Mouse (Mus musculus): ENCODE data around the gene Slc25a19. TPM values are rescaled to one million over a fixed set of nuclear protein-coding genes. Genes with fewer than 3 reads are reported as not detected.

The Slc25a19 gene
- polyA plus RNA-seq, 1 experiment from 2014 or later, result 23.0 TPM

DNA sequence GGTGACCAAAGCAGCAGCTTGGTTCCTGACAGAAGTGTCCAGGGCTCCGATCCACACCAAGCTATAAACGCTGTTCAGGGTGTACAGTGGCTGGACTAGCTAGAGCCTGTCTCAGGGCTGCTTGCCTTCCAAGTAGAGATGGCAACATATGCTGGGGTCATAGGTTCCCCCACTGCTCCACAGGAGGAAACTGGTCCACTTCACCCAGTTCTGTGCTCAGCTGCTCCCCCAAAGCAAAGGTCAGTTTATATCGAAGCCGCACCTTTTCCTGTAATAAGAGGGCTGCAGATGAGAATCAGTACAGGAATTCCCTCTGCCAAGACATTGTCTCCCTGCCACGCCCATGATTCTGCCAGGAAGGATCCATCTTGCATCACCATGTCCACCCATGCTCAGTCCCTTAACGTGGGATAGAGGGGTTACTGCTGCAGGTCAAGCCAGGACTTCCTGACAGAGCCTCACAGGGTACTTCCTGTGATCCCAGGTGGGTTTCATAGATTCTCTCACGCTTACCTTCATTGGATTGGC is 42.5 kb downstream of the Slc25a19 start:
- Histone ChIP-seq H3K27ac (ENCODE audit: low read depth, low read length) (no peak overlapping the region), H3K4me3 (ENCODE audit: low read depth, low read length) (no peak overlapping the region), H3K9ac (ENCODE audit: low read length) (no peak overlapping the region), H3K27me3 (ENCODE audit: control insufficient read depth, insufficient read depth, low read length) (no peaks in the 10 kb centered on the region), H3K9me3 (ENCODE audit: control insufficient read depth, low read length) (no peaks in the 10 kb centered on the region), H3K4me2 (ENCODE audit: low read depth) (no peak overlapping the region), H3K4me1 (ENCODE audit: control insufficient read depth, insufficient read depth, low read length) (no peaks in the 10 kb centered on the region), H3K36me3 (ENCODE audit: control insufficient read depth, insufficient read depth, low read length) (peaks cover 53% of the 10 kb centered on the region)
- WGBS, result 94% methylated on average over 7 of the region's 7 CpGs
- DNase-seq (ENCODE audit: low spot score) (no peak), ATAC-seq (ENCODE audit: insufficient read depth, low FRiP score, low TSS enrichment) (no peak)

DNA sequence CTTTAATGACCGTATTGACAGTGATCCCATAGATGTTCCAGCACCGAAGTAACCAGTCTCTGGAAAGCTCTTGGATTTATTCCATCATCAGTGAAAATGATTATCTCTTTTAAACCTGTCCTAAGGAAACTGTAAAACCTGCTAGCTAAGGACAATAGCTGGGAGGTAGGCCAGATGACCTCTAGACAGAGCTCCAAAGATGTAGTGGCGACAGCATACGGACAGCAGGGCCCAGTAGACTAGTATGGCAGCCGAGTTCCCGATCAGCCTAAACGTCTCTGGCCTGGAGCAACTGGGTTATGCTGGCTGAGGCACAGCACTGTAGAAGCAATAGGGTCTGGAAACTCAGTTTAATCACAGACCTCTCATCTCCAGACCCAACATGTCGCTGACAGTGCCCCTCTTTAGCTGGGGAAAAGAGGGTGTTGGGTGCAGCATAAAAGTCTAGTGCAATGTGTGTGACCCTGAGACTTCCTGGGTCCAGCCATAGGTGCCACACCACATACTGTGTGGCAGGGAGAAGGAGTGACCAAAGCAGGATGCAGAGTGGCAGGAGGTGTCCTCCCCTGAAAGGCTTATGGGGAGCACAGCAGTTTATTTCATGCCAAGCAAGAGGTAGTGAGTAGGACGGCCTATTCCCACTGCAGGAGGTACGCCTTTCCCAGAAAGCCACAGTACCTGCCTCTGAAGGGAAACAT is 43.6 kb downstream of the Slc25a19 start:
- WGBS, result 88% methylated on average over 10 of the region's 10 CpGs
- DNase-seq (ENCODE audit: low spot score) (no peak), ATAC-seq (ENCODE audit: insufficient read depth, low FRiP score, low TSS enrichment) (no peak)
- H3K4me1 ChIP-seq (ENCODE audit: control insufficient read depth, insufficient read depth, low read length), result no peaks in the 10 kb centered on the region
- peaks cover 49% of the 10 kb centered on the region for H3K36me3 ChIP-seq (ENCODE audit: control insufficient read depth, insufficient read depth, low read length)
- no peak overlapping the region for H3K4me2 ChIP-seq (ENCODE audit: low read depth)
- no peaks in the 10 kb centered on the region for H3K27me3 ChIP-seq (ENCODE audit: control insufficient read depth, insufficient read depth, low read length)
- H3K9ac ChIP-seq (ENCODE audit: low read length), result no peak overlapping the region
- H3K9me3 ChIP-seq (ENCODE audit: control insufficient read depth, low read length), result no peaks in the 10 kb centered on the region
- H3K27ac ChIP-seq (ENCODE audit: low read depth, low read length), result no peak overlapping the region
- H3K4me3 ChIP-seq (ENCODE audit: low read depth, low read length), result no peak overlapping the region

DNA sequence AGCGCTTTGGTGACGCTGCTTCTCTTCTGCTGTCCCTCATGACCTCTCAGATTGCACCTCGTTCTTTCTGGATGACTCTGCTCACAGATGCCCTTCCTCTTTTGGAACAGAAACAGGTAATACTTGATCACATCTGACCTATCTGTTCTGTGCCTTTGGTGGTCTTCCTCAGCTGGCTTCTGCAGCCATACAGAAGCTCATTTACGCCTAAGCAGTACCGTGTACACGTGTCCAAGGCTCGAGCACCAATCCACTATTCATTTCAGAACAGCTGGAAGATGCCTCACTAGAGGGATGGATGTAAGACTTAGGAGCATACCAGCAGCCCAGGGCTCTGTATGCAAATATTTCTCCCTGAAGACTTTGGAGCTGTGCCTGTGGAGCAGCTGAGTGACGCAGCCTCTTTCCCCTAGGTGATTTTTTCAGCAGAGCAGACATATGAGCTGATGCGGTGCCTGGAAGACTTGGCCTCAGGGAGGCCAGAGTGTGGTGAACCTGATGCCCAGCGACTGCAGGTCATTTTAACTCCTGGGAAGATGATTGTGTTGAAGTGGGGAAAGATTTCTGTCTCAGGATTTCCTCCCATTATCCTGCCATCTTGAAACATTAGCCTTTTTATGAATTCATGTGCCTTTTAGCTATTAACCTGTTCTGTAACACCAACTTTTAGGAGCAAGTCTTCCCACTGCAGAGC is 45.0 kb downstream of the Slc25a19 start:
- Histone ChIP-seq H3K4me3 (ENCODE audit: low read depth, low read length) (no peak overlapping the region), H3K27ac (ENCODE audit: low read depth, low read length) (no peak overlapping the region), H3K27me3 (ENCODE audit: control insufficient read depth, insufficient read depth, low read length) (no peaks in the 10 kb centered on the region), H3K4me1 (ENCODE audit: control insufficient read depth, insufficient read depth, low read length) (no peaks in the 10 kb centered on the region), H3K9ac (ENCODE audit: low read length) (no peak overlapping the region), H3K4me2 (ENCODE audit: low read depth) (no peak overlapping the region), H3K36me3 (ENCODE audit: control insufficient read depth, insufficient read depth, low read length) (peaks cover 45% of the 10 kb centered on the region), H3K9me3 (ENCODE audit: control insufficient read depth, low read length) (no peaks in the 10 kb centered on the region)
- 89% methylated on average over 10 of the region's 10 CpGs for WGBS
- DNase-seq (ENCODE audit: low spot score) (no peak), ATAC-seq (ENCODE audit: insufficient read depth, low FRiP score, low TSS enrichment) (no peak)

GRCm38 (mm10) chr11:115579080-115579479 is 49.0 kb downstream of the Slc25a19 start:
- no peak overlapping the region for H3K27ac ChIP-seq (ENCODE audit: low read depth, low read length)
- ATAC-seq (ENCODE audit: insufficient read depth, low FRiP score, low TSS enrichment), result no peak
- no peaks in the 10 kb centered on the region for H3K9me3 ChIP-seq (ENCODE audit: control insufficient read depth, low read length)
- H3K27me3 ChIP-seq (ENCODE audit: control insufficient read depth, insufficient read depth, low read length), result no peaks in the 10 kb centered on the region
- no peak overlapping the region for H3K4me3 ChIP-seq (ENCODE audit: low read depth, low read length)
- no peak overlapping the region for H3K4me2 ChIP-seq (ENCODE audit: low read depth)
- no peak overlapping the region for H3K9ac ChIP-seq (ENCODE audit: low read length)
- DNase-seq (ENCODE audit: low spot score), result no peak
- H3K36me3 ChIP-seq (ENCODE audit: control insufficient read depth, insufficient read depth, low read length), result peaks cover 28% of the 10 kb centered on the region
- H3K4me1 ChIP-seq (ENCODE audit: control insufficient read depth, insufficient read depth, low read length), result no peaks in the 10 kb centered on the region

GRCm38 (mm10) chr11:115564961-115565360 is 63.1 kb downstream of the Slc25a19 start:
- Histone ChIP-seq H3K27ac (ENCODE audit: low read depth, low read length) (no peak overlapping the region), H3K27me3 (ENCODE audit: control insufficient read depth, insufficient read depth, low read length) (no peaks in the 10 kb centered on the region), H3K36me3 (ENCODE audit: control insufficient read depth, insufficient read depth, low read length) (peaks cover 15% of the 10 kb centered on the region), H3K9me3 (ENCODE audit: control insufficient read depth, low read length) (no peaks in the 10 kb centered on the region), H3K4me1 (ENCODE audit: control insufficient read depth, insufficient read depth, low read length) (peaks cover 5% of the 10 kb centered on the region; the same call in 1 of the 2 replicates), H3K4me3 (ENCODE audit: low read depth, low read length) (peak overlapping the region; percentile 79), H3K9ac (ENCODE audit: low read length) (peak overlapping the region; percentile 79), H3K4me2 (ENCODE audit: low read depth) (peak overlapping the region; percentile 64)
- no peak for DNase-seq (ENCODE audit: low spot score)
- ATAC-seq (ENCODE audit: insufficient read depth, low FRiP score, low TSS enrichment), result no peak
- 21% methylated on average over 7 of the region's 7 CpGs for WGBS

Other genes with a start within 250 kb of the Slc25a19 start
- 18.1 and 18.5 TPM in 2 replicates for gene Cdr2l, start 246.4 kb downstream of the Slc25a19 start, polyA plus RNA-seq (2014; fragmentation: Nextera tagmentation; extraction: Ambion mirVana)
- 221 and 230 TPM in 2 replicates for gene Mrpl58, start 224.5 kb downstream of the Slc25a19 start, polyA plus RNA-seq (2014; fragmentation: Nextera tagmentation; extraction: Ambion mirVana)
- gene Atp5h, start 208.3 kb downstream of the Slc25a19 start, polyA plus RNA-seq (2014; fragmentation: Nextera tagmentation; extraction: Ambion mirVana), result 866 and 868 TPM in 2 replicates
- 22.0 and 25.7 TPM in 2 replicates for gene Kctd2, start 208.2 kb downstream of the Slc25a19 start, polyA plus RNA-seq (2014; fragmentation: Nextera tagmentation; extraction: Ambion mirVana)
- 0.12 TPM in 1 of 2 replicates, not detected in the other for gene Trim80, start 187.8 kb downstream of the Slc25a19 start, polyA plus RNA-seq (2014; fragmentation: Nextera tagmentation; extraction: Ambion mirVana)
- gene Slc16a5, start 165.8 kb downstream of the Slc25a19 start, polyA plus RNA-seq (2014; fragmentation: Nextera tagmentation; extraction: Ambion mirVana), result 0.11 and 0.22 TPM in 2 replicates
- 7.8 and 8.3 TPM in 2 replicates for gene Armc7, start 152.6 kb downstream of the Slc25a19 start, polyA plus RNA-seq (2014; fragmentation: Nextera tagmentation; extraction: Ambion mirVana)
- 76.0 and 77.0 TPM in 2 replicates for gene Nt5c, start 136.4 kb downstream of the Slc25a19 start, polyA plus RNA-seq (2014; fragmentation: Nextera tagmentation; extraction: Ambion mirVana)
- 870 and 877 TPM in 2 replicates for gene Jpt1, start 113.9 kb downstream of the Slc25a19 start, polyA plus RNA-seq (2014; fragmentation: Nextera tagmentation; extraction: Ambion mirVana)
- 1,294 and 1,337 TPM in 2 replicates for gene Sumo2, start 92.0 kb downstream of the Slc25a19 start, polyA plus RNA-seq (2014; fragmentation: Nextera tagmentation; extraction: Ambion mirVana)
- 174 and 187 TPM in 2 replicates for gene Nup85, start 63.9 kb downstream of the Slc25a19 start, polyA plus RNA-seq (2014; fragmentation: Nextera tagmentation; extraction: Ambion mirVana)
- 95.5 and 97.9 TPM in 2 replicates for gene Mrps7, start 24.4 kb downstream of the Slc25a19 start, polyA plus RNA-seq (2014; fragmentation: Nextera tagmentation; extraction: Ambion mirVana)
- gene Gga3, start 24.2 kb downstream of the Slc25a19 start, polyA plus RNA-seq (2014; fragmentation: Nextera tagmentation; extraction: Ambion mirVana), result 31.4 and 31.7 TPM in 2 replicates
- 17.1 and 17.7 TPM in 2 replicates for gene Mif4gd, start 15.3 kb downstream of the Slc25a19 start, polyA plus RNA-seq (2014; fragmentation: Nextera tagmentation; extraction: Ambion mirVana)
- 86.7 and 89.8 TPM in 2 replicates for gene Grb2, start 80.3 kb upstream of the Slc25a19 start, polyA plus RNA-seq (2014; fragmentation: Nextera tagmentation; extraction: Ambion mirVana)
- gene Tmem94, start 137.1 kb upstream of the Slc25a19 start, polyA plus RNA-seq (2014; fragmentation: Nextera tagmentation; extraction: Ambion mirVana), result 18.6 and 19.0 TPM in 2 replicates
- gene Caskin2, start 185.3 kb upstream of the Slc25a19 start, polyA plus RNA-seq (2014; fragmentation: Nextera tagmentation; extraction: Ambion mirVana), result 16.4 and 19.1 TPM in 2 replicates
- 26.1 and 29.8 TPM in 2 replicates for gene Tsen54, start 186.4 kb upstream of the Slc25a19 start, polyA plus RNA-seq (2014; fragmentation: Nextera tagmentation; extraction: Ambion mirVana)
- gene Llgl2, start 195.8 kb upstream of the Slc25a19 start, polyA plus RNA-seq (2014; fragmentation: Nextera tagmentation; extraction: Ambion mirVana), result 6.1 and 6.5 TPM in 2 replicates
- 0.12 and 0.13 TPM in 2 replicates for gene Myo15b, start 230.1 kb upstream of the Slc25a19 start, polyA plus RNA-seq (2014; fragmentation: Nextera tagmentation; extraction: Ambion mirVana)